Mouse (Mus musculus): ENCODE measurements at regions not wholly inside any gene's neighbourhood (a gene's known extent, or its start where the extent isn't known, plus 50 kb on each side); places are given as distances from the start of the nearest gene placed in this dataset.

DNA sequence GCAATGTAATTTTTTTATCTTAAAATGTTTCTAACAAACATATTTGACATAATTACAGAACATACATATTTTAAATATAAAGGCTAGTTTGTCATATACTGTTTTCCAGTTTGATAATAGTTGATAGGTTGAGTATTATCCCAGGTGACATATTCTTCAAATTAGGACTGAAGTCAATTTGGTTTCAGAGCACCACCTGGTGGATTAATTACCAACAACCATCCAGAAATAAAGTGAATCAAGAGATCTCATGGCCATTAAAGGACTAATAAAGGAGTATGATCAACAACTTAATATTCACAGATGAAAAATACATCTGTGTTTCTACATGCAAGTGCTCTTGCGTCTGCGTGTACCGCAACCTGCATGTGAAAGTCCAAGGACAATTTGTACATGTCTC, 50.3 kb upstream of the Nmu start:
- Histone ChIP-seq H3K4me2 (replicated peaks; ENCODE audit: low read depth) (no peak overlapping the region), H3K36me3 (ENCODE audit: control insufficient read depth, insufficient read depth) (no peaks in the 10 kb centered on the region), H3K4me1 (replicated peaks; ENCODE audit: control insufficient read depth, insufficient read depth, low read length) (no peaks in the 10 kb centered on the region), H3K27ac (ENCODE audit: low read depth, low read length) (no peak overlapping the region), H3K27me3 (replicated peaks; ENCODE audit: control insufficient read depth, insufficient read depth, low read length) (no peaks in the 10 kb centered on the region), H3K4me3 (ENCODE audit: low read depth, low read length) (no peak overlapping the region), H3K9ac (ENCODE audit: low read depth, low read length) (no peak overlapping the region), H3K9me3 (ENCODE audit: control insufficient read depth) (no peaks in the 10 kb centered on the region)
- 88% methylated on average over 3 of the region's 3 CpGs for whole genome bisulfite sequencing
- no peak for ATAC-seq
- TF ChIP-seq CTCF (IDR thresholded peaks at IDR 0.05; ENCODE audit: low read depth): peak; percentile 74

DNA sequence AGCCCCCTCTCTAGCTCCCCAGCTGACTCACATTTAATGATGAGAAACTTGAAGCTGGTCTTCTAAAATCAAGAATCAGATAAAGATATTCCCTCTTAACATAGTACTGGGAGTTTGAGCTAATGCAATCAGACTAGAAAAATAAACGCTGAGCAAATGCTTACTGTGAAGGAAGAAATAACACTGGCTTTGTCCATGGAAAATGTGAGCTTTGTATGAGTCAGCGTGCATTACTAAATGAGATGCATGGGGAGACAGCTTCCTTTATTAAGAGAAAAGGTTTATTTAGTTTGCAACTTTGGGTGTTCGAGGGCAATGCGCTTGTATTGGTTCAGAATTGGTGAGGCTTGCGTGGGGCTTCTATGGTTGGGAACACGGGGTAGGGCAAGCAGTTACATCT, 52.7 kb upstream of the Nmu start:
- Histone ChIP-seq H3K9me3 (ENCODE audit: control insufficient read depth) (no peaks in the 10 kb centered on the region), H3K4me2 (replicated peaks; ENCODE audit: low read depth) (no peak overlapping the region), H3K4me1 (replicated peaks; ENCODE audit: control insufficient read depth, insufficient read depth, low read length) (no peaks in the 10 kb centered on the region), H3K27me3 (replicated peaks; ENCODE audit: control insufficient read depth, insufficient read depth, low read length) (no peaks in the 10 kb centered on the region), H3K4me3 (ENCODE audit: low read depth, low read length) (no peak overlapping the region), H3K36me3 (ENCODE audit: control insufficient read depth, insufficient read depth) (no peaks in the 10 kb centered on the region), H3K27ac (ENCODE audit: low read depth, low read length) (no peak overlapping the region), H3K9ac (ENCODE audit: low read depth, low read length) (no peak overlapping the region)
- TF ChIP-seq CTCF (IDR thresholded peaks at IDR 0.05; ENCODE audit: low read depth): no peak
- WGBS: 89% methylated on average over 6 of the region's 6 CpGs
- no peak for ATAC-seq

DNA sequence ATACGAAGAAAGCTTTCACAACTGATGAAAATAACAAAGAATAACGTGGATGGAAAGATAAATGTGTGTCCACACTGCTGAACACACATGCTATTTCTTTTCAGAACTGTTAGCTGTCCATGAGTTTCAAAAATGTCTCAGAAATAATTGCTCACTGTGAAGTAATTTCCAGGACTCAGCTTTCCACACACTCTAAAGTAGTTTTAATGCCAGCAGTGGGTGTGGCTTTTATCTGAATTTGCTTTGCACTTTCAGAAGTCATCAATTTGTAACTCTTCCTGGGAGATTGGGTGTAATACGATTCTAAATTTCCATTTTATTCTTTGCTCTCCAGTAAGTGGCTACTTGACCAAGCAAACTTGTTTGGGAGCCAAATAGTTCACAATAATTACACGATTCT, 53.5 kb upstream of the Nmu start:
- Histone ChIP-seq H3K4me3 (ENCODE audit: low read depth, low read length) (no peak overlapping the region), H3K9me3 (ENCODE audit: control insufficient read depth) (no peaks in the 10 kb centered on the region), H3K9ac (ENCODE audit: low read depth, low read length) (no peak overlapping the region), H3K4me2 (replicated peaks; ENCODE audit: low read depth) (no peak overlapping the region), H3K27me3 (replicated peaks; ENCODE audit: control insufficient read depth, insufficient read depth, low read length) (no peaks in the 10 kb centered on the region), H3K36me3 (ENCODE audit: control insufficient read depth, insufficient read depth) (no peaks in the 10 kb centered on the region), H3K4me1 (replicated peaks; ENCODE audit: control insufficient read depth, insufficient read depth, low read length) (no peaks in the 10 kb centered on the region), H3K27ac (ENCODE audit: low read depth, low read length) (no peak overlapping the region)
- WGBS: 60% methylated on average over 4 of the region's 4 CpGs
- no peak for TF ChIP-seq CTCF (IDR thresholded peaks at IDR 0.05; ENCODE audit: low read depth)
- ATAC-seq: no peak

- Histone ChIP-seq H3K9me3 (ENCODE audit: control insufficient read depth) (no peaks in the 10 kb centered on the region), H3K36me3 (ENCODE audit: control insufficient read depth, insufficient read depth) (no peaks in the 10 kb centered on the region), H3K4me2 (replicated peaks; ENCODE audit: low read depth) (no peak overlapping the region), H3K4me1 (replicated peaks; ENCODE audit: control insufficient read depth, insufficient read depth, low read length) (no peaks in the 10 kb centered on the region), H3K27ac (ENCODE audit: low read depth, low read length) (no peak overlapping the region), H3K9ac (ENCODE audit: low read depth, low read length) (no peak overlapping the region), H3K27me3 (replicated peaks; ENCODE audit: control insufficient read depth, insufficient read depth, low read length) (no peaks in the 10 kb centered on the region), H3K4me3 (ENCODE audit: low read depth, low read length) (no peak overlapping the region)
- WGBS: 83% methylated on average over 17 of the region's 17 CpGs
- ATAC-seq: no peak
- TF ChIP-seq CTCF (IDR thresholded peaks at IDR 0.05; ENCODE audit: low read depth): no peak
Observed at GRCm38 (mm10) chr5:76418901-76419823, 55.6 kb upstream of the Nmu start.

GRCm38 (mm10) chr5:76419841-76420240, 56.3 kb upstream of the Nmu start:
- no peak for TF ChIP-seq CTCF (IDR thresholded peaks at IDR 0.05; ENCODE audit: low read depth)
- Histone ChIP-seq H3K36me3 (ENCODE audit: control insufficient read depth, insufficient read depth) (no peaks in the 10 kb centered on the region), H3K4me2 (replicated peaks; ENCODE audit: low read depth) (no peak overlapping the region), H3K9ac (ENCODE audit: low read depth, low read length) (no peak overlapping the region), H3K4me1 (replicated peaks; ENCODE audit: control insufficient read depth, insufficient read depth, low read length) (no peaks in the 10 kb centered on the region), H3K9me3 (ENCODE audit: control insufficient read depth) (no peaks in the 10 kb centered on the region), H3K27ac (ENCODE audit: low read depth, low read length) (no peak overlapping the region), H3K27me3 (replicated peaks; ENCODE audit: control insufficient read depth, insufficient read depth, low read length) (no peaks in the 10 kb centered on the region), H3K4me3 (ENCODE audit: low read depth, low read length) (no peak overlapping the region)
- WGBS: 97% methylated on average over 1 of the region's 1 CpGs
- ATAC-seq: no peak

DNA sequence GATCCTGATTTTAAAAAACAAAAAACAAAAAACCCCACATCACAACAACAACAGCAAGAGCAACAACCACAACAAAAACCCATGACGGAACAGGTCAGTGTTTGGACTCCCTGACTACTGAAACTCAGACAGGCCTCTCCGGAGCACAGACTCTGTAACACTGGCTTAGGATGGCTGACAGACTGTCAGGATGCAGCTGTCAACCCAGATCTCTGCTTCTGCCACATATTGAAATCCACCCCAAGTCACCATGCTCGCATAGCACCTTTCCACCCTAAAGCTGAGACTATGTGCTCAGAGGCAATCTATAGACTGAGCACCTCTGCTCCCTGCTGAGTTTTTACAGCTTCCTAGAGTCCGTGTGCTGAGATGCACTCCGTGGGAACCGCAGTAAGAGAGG, 57.0 kb upstream of the Nmu start:
- no peak for ATAC-seq
- Histone ChIP-seq H3K4me3 (ENCODE audit: low read depth, low read length) (no peak overlapping the region), H3K9me3 (ENCODE audit: control insufficient read depth) (no peaks in the 10 kb centered on the region), H3K36me3 (ENCODE audit: control insufficient read depth, insufficient read depth) (no peaks in the 10 kb centered on the region), H3K9ac (ENCODE audit: low read depth, low read length) (no peak overlapping the region), H3K4me2 (replicated peaks; ENCODE audit: low read depth) (no peak overlapping the region), H3K4me1 (replicated peaks; ENCODE audit: control insufficient read depth, insufficient read depth, low read length) (no peaks in the 10 kb centered on the region), H3K27ac (ENCODE audit: low read depth, low read length) (no peak overlapping the region), H3K27me3 (replicated peaks; ENCODE audit: control insufficient read depth, insufficient read depth, low read length) (no peaks in the 10 kb centered on the region)
- no peak for TF ChIP-seq CTCF (IDR thresholded peaks at IDR 0.05; ENCODE audit: low read depth)
- 87% methylated on average over 6 of the region's 6 CpGs for WGBS
